Mouse (Mus musculus) intestine, postnatal 0 days (tissue): ENCODE data around the gene Esrp2. TPM values are rescaled to one million over a fixed set of nuclear protein-coding genes. Genes with fewer than 3 reads are reported as not detected.

Experiments
- ATAC-seq: fragments of 200-750 bp; cut with Nextera tagmentation; 2 replicates; pipeline ENCODE4 v1.8.0; 2017; ENCODE audit warnings: mild to moderate bottlenecking, moderate TSS enrichment, moderate library complexity
- H3K27ac ChIP-seq: fragments of 300-500 bp; sonication (generic); 2 replicates; pipeline ENCODE4 v1.5.1; 2014; ENCODE audit warnings: mild to moderate bottlenecking, low read depth, low read length, moderate library complexity
- H3K27me3 ChIP-seq: fragments of 300-500 bp; sonication (generic); replicated peaks from 2 replicates; pipeline ENCODE4 v1.6.1; 2014; ENCODE audit warnings: low read length, mixed read lengths; ENCODE audit not compliant: control insufficient read depth, insufficient read depth
- H3K36me3 ChIP-seq: fragments of 300-500 bp; sonication (generic); 2 replicates; pipeline ENCODE4 v1.6.1; 2014; ENCODE audit warnings: mild to moderate bottlenecking, moderate library complexity; ENCODE audit not compliant: control insufficient read depth, insufficient read depth
- H3K4me1 ChIP-seq: fragments of 300-500 bp; sonication (generic); replicated peaks from 2 replicates; pipeline ENCODE4 v1.6.1; 2014; ENCODE audit warnings: antibody characterized with exemption, low read length, mixed read lengths; ENCODE audit not compliant: control insufficient read depth, insufficient read depth
- H3K4me2 ChIP-seq: fragments of 300-500 bp; sonication (generic); replicated peaks from 2 replicates; pipeline ENCODE4 v1.6.1; 2014; ENCODE audit warnings: low read depth, mild to moderate bottlenecking, moderate library complexity
- H3K4me3 ChIP-seq: fragments of 300-500 bp; sonication (generic); 2 replicates; pipeline ENCODE4 v1.5.1; 2014; ENCODE audit warnings: low read depth, low read length
- H3K9ac ChIP-seq: fragments of 300-500 bp; sonication (generic); 2 replicates; pipeline ENCODE4 v1.6.1; 2014; ENCODE audit warnings: mild to moderate bottlenecking, low read depth, low read length
- H3K9me3 ChIP-seq: fragments of 300-500 bp; sonication (generic); 2 replicates; pipeline ENCODE4 v1.6.1; 2016; ENCODE audit warnings: mixed run types; ENCODE audit not compliant: control insufficient read depth
- CTCF ChIP-seq: sonication (generic); IDR thresholded peaks from 2 replicates; pipeline ENCODE4 v1.5.1; 2016; ENCODE audit warnings: low read depth, mild to moderate bottlenecking, control low read depth, antibody characterized with exemption, moderate library complexity
- WGBS: fragments of 180-500 bp; shearing (Covaris S2); extraction: QIAGEN DNeasy Blood & Tissue Kit; methylation state at CpG from one replicate; pipeline ENCODE4 v1.1.7; 2014; 5-methylcytosine and 5-hydroxymethylcytosine counted together
- polyA plus RNA-seq: library from polyadenylated mRNA; unstranded; fragments of >200 nt; fragmentation: Nextera tagmentation; extraction: Ambion mirVana; gene quantifications from 2 replicates; pipeline ENCODE4 v1.2.1, GENCODE M21; 2015

The Esrp2 gene
- polyA plus RNA-seq = 9.2 and 11.0 TPM in 2 replicates

- Histone ChIP-seq H3K27me3 (0 out of 2 replicates have a peak, but pooled peaks cover 3% of the 10 kb centered on the region), H3K4me3 (peak within 1 kb of the TSS; percentile 54), H3K9ac (peak within 1 kb of the TSS; percentile 58), H3K36me3 (peaks cover 23% of the 10 kb centered on the region), H3K4me2 (peak within 1 kb of the TSS; percentile 82), H3K4me1 (0 out of 2 replicates have a peak, but pooled peaks cover 3% of the 10 kb centered on the region), H3K27ac (peak within 1 kb of the TSS; percentile 87), H3K9me3 (no peaks in the 10 kb centered on the region)
- TF ChIP-seq CTCF = peak; percentile 35
- peak; percentile 76 for ATAC-seq
- WGBS = under 1% methylated on average over 85 of the region's 86 CpGs
Observed at GRCm38 (mm10) chr8:106136156-106137130, at the start of gene Esrp2. Gene Esrp2, minus strand, starts transcription at chr8:106136974.

DNA sequence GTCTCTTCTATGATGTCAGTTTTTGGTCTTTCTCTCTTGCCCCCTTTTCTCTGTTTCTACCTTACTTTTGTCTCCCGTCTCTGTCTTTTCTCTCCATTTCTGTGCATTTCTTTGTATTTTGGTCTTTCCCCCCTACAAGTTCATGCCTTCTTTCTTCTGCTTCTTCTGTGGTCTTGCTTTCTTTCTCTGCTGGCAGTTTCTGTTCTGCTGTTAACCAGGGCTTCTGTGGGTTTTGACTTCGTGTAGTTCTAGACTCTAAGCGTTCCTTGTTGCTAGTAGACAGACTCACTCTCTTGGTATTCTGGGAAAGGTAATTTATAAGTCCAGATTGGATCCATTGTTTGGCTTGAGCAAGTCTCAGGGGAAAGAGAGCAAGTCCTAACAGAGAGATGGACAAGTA lies 49.6 kb upstream of the Esrp2 start:
- H3K4me2 ChIP-seq = no peak overlapping the region
- H3K27ac ChIP-seq = no peak overlapping the region
- no peak for TF ChIP-seq CTCF
- H3K4me1 ChIP-seq = no peaks in the 10 kb centered on the region
- no peaks in the 10 kb centered on the region for H3K27me3 ChIP-seq
- H3K36me3 ChIP-seq = no peaks in the 10 kb centered on the region; the same call in 1 of the 2 replicates
- H3K4me3 ChIP-seq = no peak overlapping the region
- no peak for ATAC-seq
- H3K9me3 ChIP-seq = no peaks in the 10 kb centered on the region
- WGBS = 83% methylated on average over 3 of the region's 3 CpGs
- no peak overlapping the region for H3K9ac ChIP-seq

GRCm38 (mm10) chr8:106185628-106186270 lies 49.0 kb upstream of the Esrp2 start:
- WGBS = 90% methylated on average over 8 of the region's 8 CpGs
- no peak overlapping the region for H3K27ac ChIP-seq

DNA sequence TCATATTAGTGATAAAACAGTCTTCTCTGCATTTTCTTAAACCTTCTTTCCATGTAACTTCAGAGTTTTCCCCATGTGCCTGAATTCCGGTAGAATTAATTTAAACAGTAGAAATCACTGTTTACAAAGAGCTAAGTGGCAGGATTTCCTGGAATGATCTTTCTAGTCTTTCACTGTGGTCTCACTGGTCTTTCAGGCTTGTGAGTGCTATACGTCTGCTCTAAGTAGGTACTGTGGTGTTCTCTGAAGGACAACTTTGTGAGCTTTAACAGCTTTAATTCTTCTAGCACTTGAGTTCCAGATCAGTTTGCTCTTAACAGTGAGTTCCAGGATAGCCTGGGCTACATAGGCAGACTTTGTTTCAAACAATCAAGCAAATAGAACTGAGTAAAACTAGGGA lies 41.7 kb upstream of the Esrp2 start:
- H3K9me3 ChIP-seq = no peaks in the 10 kb centered on the region
- H3K4me1 ChIP-seq = 0 out of 2 replicates have a peak, but pooled peaks cover 3% of the 10 kb centered on the region
- WGBS = 54% methylated on average over 2 of the region's 2 CpGs
- H3K4me2 ChIP-seq = no peak overlapping the region
- H3K36me3 ChIP-seq = peaks cover 5% of the 10 kb centered on the region; the same call in 1 of the 2 replicates
- H3K9ac ChIP-seq = no peak overlapping the region
- no peak overlapping the region for H3K4me3 ChIP-seq
- H3K27ac ChIP-seq = no peak overlapping the region
- no peaks in the 10 kb centered on the region for H3K27me3 ChIP-seq
- ATAC-seq = no peak
- TF ChIP-seq CTCF = no peak

More at GRCm38 (mm10) chr8:106185628-106186270, 49.0 kb upstream of the Esrp2 start:
- no peak overlapping the region for H3K4me3 ChIP-seq
- no peaks in the 10 kb centered on the region for H3K4me1 ChIP-seq
- H3K9ac ChIP-seq = no peak overlapping the region
- H3K27me3 ChIP-seq = no peaks in the 10 kb centered on the region
- ATAC-seq = no peak
- no peaks in the 10 kb centered on the region; the same call in 1 of the 2 replicates for H3K36me3 ChIP-seq
- H3K9me3 ChIP-seq = no peaks in the 10 kb centered on the region
- no peak overlapping the region for H3K4me2 ChIP-seq
- no peak for TF ChIP-seq CTCF

- H3K4me2 ChIP-seq = no peak overlapping the region
- no peak for TF ChIP-seq CTCF
- peaks cover 5% of the 10 kb centered on the region; the same call in 1 of the 2 replicates for H3K36me3 ChIP-seq
- H3K9ac ChIP-seq = no peak overlapping the region
- ATAC-seq = no peak
- no peaks in the 10 kb centered on the region for H3K27me3 ChIP-seq
- H3K4me1 ChIP-seq = 0 out of 2 replicates have a peak, but pooled peaks cover 3% of the 10 kb centered on the region
- no peaks in the 10 kb centered on the region for H3K9me3 ChIP-seq
- H3K27ac ChIP-seq = no peak overlapping the region
- 66% methylated on average over 1 of the region's 1 CpGs for WGBS
- H3K4me3 ChIP-seq = no peak overlapping the region
Observed at GRCm38 (mm10) chr8:106177594-106177993, 40.8 kb upstream of the Esrp2 start.

DNA sequence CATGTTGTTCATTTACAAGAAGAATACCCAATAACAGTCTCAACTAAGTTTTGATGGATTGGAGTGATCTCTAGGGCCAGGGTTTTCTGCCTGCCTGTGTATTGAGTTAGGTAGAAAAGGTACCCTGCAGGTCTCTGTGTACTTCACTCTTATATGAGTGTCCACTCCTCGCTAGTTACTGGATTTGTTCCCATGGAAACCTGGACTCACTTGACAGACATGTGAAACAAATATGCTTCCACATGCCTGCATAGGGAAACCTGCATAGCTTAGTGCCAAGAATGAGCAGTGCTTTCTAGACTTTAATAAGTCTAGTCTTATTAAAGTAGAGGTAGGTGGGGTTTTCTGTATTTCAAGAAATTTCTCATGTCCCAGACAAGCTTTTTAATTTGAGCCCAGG lies 40.1 kb upstream of the Esrp2 start:
- no peak overlapping the region for H3K4me2 ChIP-seq
- no peak for ATAC-seq
- H3K27ac ChIP-seq = no peak overlapping the region
- WGBS = 43% methylated on average over 1 of the region's 1 CpGs
- no peak overlapping the region for H3K9ac ChIP-seq
- H3K27me3 ChIP-seq = no peaks in the 10 kb centered on the region
- 0 out of 2 replicates have a peak, but pooled peaks cover 3% of the 10 kb centered on the region for H3K4me1 ChIP-seq
- H3K9me3 ChIP-seq = no peaks in the 10 kb centered on the region
- no peak for TF ChIP-seq CTCF
- H3K36me3 ChIP-seq = 0 out of 2 replicates have a peak, but pooled peaks cover 5% of the 10 kb centered on the region
- no peak overlapping the region for H3K4me3 ChIP-seq
